Mouse (Mus musculus) forebrain, embryonic 11.5 days (tissue): ENCODE results near the gene Fam71f2. TPM values are rescaled to one million over a fixed set of nuclear protein-coding genes. Genes with fewer than 3 reads are reported as not detected.

ENCODE experiments used
- ATAC-seq: fragments of 200-750 bp; cut with Nextera tagmentation; replicated peaks from 2 replicates; pipeline ENCODE4 v1.8.0; 2017; ENCODE audit warnings: moderate TSS enrichment; ENCODE audit not compliant: low FRiP score
- DNase-seq: peaks from one replicate; pipeline ENCODE4 v3.0.0-alpha.2; 2017; ENCODE audit warnings: low spot score
- H3K27ac ChIP-seq: fragments of 300-500 bp; sonication (generic); 2 replicates; pipeline ENCODE4 v1.5.1; 2014; ENCODE audit warnings: low read depth, low read length
- H3K27me3 ChIP-seq: fragments of 300-500 bp; sonication (generic); 2 replicates; pipeline ENCODE4 v1.6.1; 2014; ENCODE audit warnings: mild to moderate bottlenecking, low read length, mixed read lengths; ENCODE audit not compliant: control insufficient read depth, insufficient read depth
- H3K36me3 ChIP-seq: fragments of 300-500 bp; sonication (generic); 2 replicates; pipeline ENCODE4 v1.6.1; 2014; ENCODE audit warnings: mild to moderate bottlenecking, low read length, moderate library complexity, mixed read lengths; ENCODE audit not compliant: control insufficient read depth, insufficient read depth
- H3K4me1 ChIP-seq: fragments of 300-500 bp; sonication (generic); replicated peaks from 2 replicates; pipeline ENCODE4 v1.6.1; 2014; ENCODE audit warnings: low read length, mixed read lengths; ENCODE audit not compliant: control insufficient read depth, insufficient read depth
- H3K4me2 ChIP-seq: fragments of 300-500 bp; sonication (generic); 2 replicates; pipeline ENCODE4 v1.6.1; 2014; ENCODE audit warnings: low read depth, mild to moderate bottlenecking, low read length, moderate library complexity, mixed read lengths; ENCODE audit not compliant: severe bottlenecking
- H3K4me3 ChIP-seq: fragments of 300-500 bp; sonication (generic); 2 replicates; pipeline ENCODE4 v1.5.1; 2014; ENCODE audit warnings: low read depth, low read length
- H3K9ac ChIP-seq: fragments of 300-500 bp; sonication (generic); 2 replicates; pipeline ENCODE4 v1.6.1; 2014; ENCODE audit warnings: low read length
- H3K9me3 ChIP-seq: fragments of 300-500 bp; sonication (generic); 2 replicates; pipeline ENCODE4 v1.6.1; 2016; ENCODE audit warnings: low read length, mixed read lengths; ENCODE audit not compliant: control insufficient read depth
- WGBS: fragments of 180-500 bp; shearing (Covaris S2); extraction: QIAGEN DNeasy Blood & Tissue Kit; methylation state at CpG from one replicate; pipeline ENCODE4 v1.1.7; 2014; 5-methylcytosine and 5-hydroxymethylcytosine counted together
- polyA plus RNA-seq: library from polyadenylated mRNA; unstranded; fragments of >200 nt; fragmentation: Nextera tagmentation; extraction: Ambion mirVana; gene quantifications from 2 replicates; pipeline ENCODE4 v1.2.1, GENCODE M21; 2014

The Fam71f2 gene
- polyA plus RNA-seq, 1 experiment from 2014 or later = 0.52 TPM

DNA sequence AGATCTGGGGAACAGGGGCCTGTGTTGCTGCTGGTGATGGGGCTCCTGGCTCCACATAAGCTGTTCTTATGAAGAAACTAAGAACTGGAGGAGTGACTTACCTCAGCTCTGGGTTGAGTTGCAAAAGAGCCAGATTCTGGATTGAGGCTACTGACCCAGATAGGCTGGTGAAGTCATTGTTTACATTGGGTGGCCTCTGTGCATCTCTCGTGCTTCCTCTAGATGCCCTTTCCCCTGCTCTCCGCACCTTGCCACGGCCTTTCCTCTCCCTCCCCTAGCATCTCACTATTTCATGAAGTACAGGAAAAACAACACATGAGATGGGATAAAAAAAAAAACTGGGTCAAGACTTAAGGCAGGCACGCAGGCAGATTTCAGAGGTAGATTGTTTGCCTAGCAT, 12.5 kb upstream of the Fam71f2 start:
- ATAC-seq = no peak
- Histone ChIP-seq H3K4me1 (no peaks in the 10 kb centered on the region), H3K36me3 (no peaks in the 10 kb centered on the region), H3K4me2 (no peak overlapping the region), H3K4me3 (no peak overlapping the region), H3K27me3 (no peaks in the 10 kb centered on the region), H3K9ac (no peak overlapping the region), H3K27ac (no peak overlapping the region), H3K9me3 (no peaks in the 10 kb centered on the region)
- no peak for DNase-seq
- 83% methylated on average over 4 of the region's 4 CpGs for WGBS

GRCm38 (mm10) chr6:29269006-29269668, 10.3 kb upstream of the Fam71f2 start:
- DNase-seq = no peak
- Histone ChIP-seq H3K9me3 (no peaks in the 10 kb centered on the region), H3K4me1 (0 out of 2 replicates have a peak, but pooled peaks cover 2% of the 10 kb centered on the region), H3K27me3 (no peaks in the 10 kb centered on the region), H3K4me3 (no peak overlapping the region), H3K9ac (no peak overlapping the region), H3K36me3 (no peaks in the 10 kb centered on the region), H3K27ac (no peak overlapping the region), H3K4me2 (no peak overlapping the region)
- ATAC-seq = no peak
- 81% methylated on average over 6 of the region's 6 CpGs for WGBS

GRCm38 (mm10) chr6:29270961-29271360, 8.4 kb upstream of the Fam71f2 start:
- Histone ChIP-seq H3K9ac (no peak overlapping the region), H3K9me3 (no peaks in the 10 kb centered on the region), H3K4me2 (no peak overlapping the region), H3K27ac (no peak overlapping the region), H3K4me3 (no peak overlapping the region), H3K27me3 (no peaks in the 10 kb centered on the region), H3K4me1 (0 out of 2 replicates have a peak, but pooled peaks cover 2% of the 10 kb centered on the region), H3K36me3 (no peaks in the 10 kb centered on the region; the same call in 1 of the 2 replicates)
- DNase-seq = no peak
- ATAC-seq = no peak
- WGBS = 21% methylated on average over 8 of the region's 8 CpGs

DNA sequence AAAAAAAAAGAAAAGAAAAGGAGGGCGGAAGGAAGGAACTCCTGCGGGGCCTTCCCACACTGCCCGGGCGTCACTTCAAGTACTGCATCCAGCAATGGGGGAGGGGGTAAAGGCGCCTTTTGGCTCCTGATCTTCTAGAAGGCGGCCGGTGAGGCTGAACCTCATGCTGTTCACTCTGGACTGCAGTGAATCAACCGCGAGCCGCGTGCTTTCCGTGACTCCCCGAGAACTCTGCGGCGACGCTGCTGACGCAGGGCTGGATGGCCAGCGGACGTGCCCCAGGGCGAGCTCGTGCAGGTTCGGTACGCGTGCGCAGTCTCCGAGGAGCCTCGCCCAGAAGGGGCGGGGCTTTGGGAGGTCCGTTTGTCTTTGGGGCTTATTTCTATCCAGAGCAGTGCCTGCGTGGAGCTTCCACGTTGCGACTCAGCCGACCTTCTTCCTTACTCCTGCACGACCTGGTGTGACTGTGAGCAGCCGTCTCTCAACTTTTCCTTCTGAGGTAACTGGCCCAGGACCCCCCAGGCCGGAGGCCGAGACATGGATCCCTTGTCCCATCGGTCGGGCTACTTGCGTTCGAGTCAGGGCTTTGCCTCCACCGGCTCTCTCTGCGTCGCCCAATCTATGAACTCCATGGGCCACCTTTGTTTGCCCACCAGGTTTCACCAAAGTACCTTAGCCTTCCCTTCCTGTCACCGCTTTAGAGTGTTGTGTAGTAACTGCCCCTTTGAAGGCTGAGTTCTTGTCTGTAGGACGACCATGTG, 6.9 kb upstream of the Fam71f2 start, which contains the start of gene Hilpda:
Gene Hilpda, plus strand, starts transcription at position 177 of the 761 bp plus-strand sequence.
- peak within 1 kb of the TSS; percentile 85 for H3K9ac ChIP-seq
- peak; percentile 95 for DNase-seq
- peak within 1 kb of the TSS; percentile 64 for H3K4me3 ChIP-seq
- H3K4me1 ChIP-seq = 0 out of 2 replicates have a peak, but pooled peaks cover 2% of the 10 kb centered on the region
- WGBS = under 1% methylated on average over 46 of the region's 46 CpGs
- peak; percentile 98 for ATAC-seq
- H3K4me2 ChIP-seq = peak within 1 kb of the TSS; percentile 80
- H3K36me3 ChIP-seq = no peaks in the 10 kb centered on the region; the same call in 1 of the 2 replicates
- H3K9me3 ChIP-seq = no peaks in the 10 kb centered on the region
- H3K27me3 ChIP-seq = no peaks in the 10 kb centered on the region
- H3K27ac ChIP-seq = 0 out of 2 replicates have a peak within 1 kb of the TSS, but pooled peaks have one; percentile 41

- no peaks in the 10 kb centered on the region for H3K9me3 ChIP-seq
- H3K4me1 ChIP-seq = peaks cover 2% of the 10 kb centered on the region; the same call in 1 of the 2 replicates
- no peak overlapping the region for H3K4me2 ChIP-seq
- no peak overlapping the region for H3K9ac ChIP-seq
- no peaks in the 10 kb centered on the region for H3K27me3 ChIP-seq
- H3K36me3 ChIP-seq = no peaks in the 10 kb centered on the region; the same call in 1 of the 2 replicates
- ATAC-seq = no peak
- H3K4me3 ChIP-seq = no peak overlapping the region
- DNase-seq = no peak
- H3K27ac ChIP-seq = no peak overlapping the region
- 94% methylated on average over 5 of the region's 5 CpGs for WGBS
Observed at GRCm38 (mm10) chr6:29276746-29277145, 2.6 kb upstream of the Fam71f2 start.

GRCm38 (mm10) chr6:29278513-29279267, 703 bp upstream of the Fam71f2 start:
- no peak overlapping the region for H3K4me2 ChIP-seq
- H3K4me1 ChIP-seq = peaks cover 2% of the 10 kb centered on the region; the same call in 1 of the 2 replicates
- H3K27ac ChIP-seq = no peak overlapping the region
- 33% methylated on average over 8 of the region's 8 CpGs for WGBS
- no peak overlapping the region for H3K4me3 ChIP-seq
- ATAC-seq = no peak; the same call in 1 of the 2 replicates
- no peaks in the 10 kb centered on the region for H3K27me3 ChIP-seq
- H3K9me3 ChIP-seq = no peaks in the 10 kb centered on the region
- no peak for DNase-seq
- H3K9ac ChIP-seq = no peak overlapping the region
- no peaks in the 10 kb centered on the region; the same call in 1 of the 2 replicates for H3K36me3 ChIP-seq

DNA sequence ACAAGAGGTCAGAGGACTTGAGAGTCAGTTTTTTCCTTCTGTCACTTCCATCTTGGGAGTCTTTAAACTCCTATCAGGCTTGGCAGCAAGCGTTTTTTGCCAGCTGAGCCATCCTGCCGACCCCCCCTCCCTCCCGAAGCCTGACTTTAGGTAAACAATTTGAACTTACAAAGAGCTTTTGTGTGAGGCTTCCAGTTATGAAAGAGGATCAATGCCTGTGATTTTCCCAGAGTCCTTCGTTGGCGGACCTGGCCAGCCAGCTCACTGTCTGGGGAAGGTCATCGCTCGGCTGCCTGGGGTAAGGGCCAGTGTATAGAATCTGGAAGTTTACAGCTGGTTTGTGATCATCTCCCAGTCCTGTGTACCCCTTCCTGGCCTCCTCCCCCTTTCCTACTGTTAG, 1.3 kb downstream of the Fam71f2 start:
- DNase-seq (no peak), ATAC-seq (no peak)
- H3K4me1 ChIP-seq = no peaks in the 10 kb centered on the region; the same call in 1 of the 2 replicates
- 29% methylated on average over 7 of the region's 7 CpGs for WGBS
- H3K9me3 ChIP-seq = no peaks in the 10 kb centered on the region
- H3K36me3 ChIP-seq = no peaks in the 10 kb centered on the region; the same call in 1 of the 2 replicates
- no peak overlapping the region for H3K4me2 ChIP-seq
- H3K27me3 ChIP-seq = no peaks in the 10 kb centered on the region
- H3K27ac ChIP-seq = no peak overlapping the region
- no peak overlapping the region for H3K4me3 ChIP-seq
- H3K9ac ChIP-seq = no peak overlapping the region

GRCm38 (mm10) chr6:29286870-29287269, 7.5 kb downstream of the Fam71f2 start:
- 73% methylated on average over 7 of the region's 7 CpGs for WGBS
- Histone ChIP-seq H3K27ac (no peak overlapping the region), H3K9me3 (no peaks in the 10 kb centered on the region), H3K4me1 (no peaks in the 10 kb centered on the region), H3K27me3 (no peaks in the 10 kb centered on the region), H3K4me3 (no peak overlapping the region), H3K4me2 (no peak overlapping the region), H3K9ac (no peak overlapping the region), H3K36me3 (no peaks in the 10 kb centered on the region)
- no peak for ATAC-seq
- no peak for DNase-seq
